Mouse (Mus musculus) stomach, embryonic 16.5 days (tissue): ENCODE data around the gene 1190007I07Rik. TPM values are rescaled to one million over a fixed set of nuclear protein-coding genes. Genes with fewer than 3 reads are reported as not detected.

ENCODE experiments used
- ATAC-seq: fragments of 200-750 bp; cut with Nextera tagmentation; 2 replicates; pipeline ENCODE4 v1.8.0; 2017; ENCODE audit warnings: moderate number of reproducible peaks, moderate TSS enrichment; ENCODE audit not compliant: insufficient read depth, low FRiP score
- H3K27ac ChIP-seq: fragments of 300-500 bp; sonication (generic); 2 replicates; pipeline ENCODE4 v1.5.1; 2014; ENCODE audit warnings: low read length
- H3K27me3 ChIP-seq: fragments of 300-500 bp; sonication (generic); 2 replicates; pipeline ENCODE4 v1.6.1; 2014; ENCODE audit warnings: low read length, control low read depth, mixed read lengths; ENCODE audit not compliant: control insufficient read depth, insufficient read depth
- H3K36me3 ChIP-seq: fragments of 300-500 bp; sonication (generic); 2 replicates; pipeline ENCODE4 v1.6.1; 2014; ENCODE audit warnings: low read length; ENCODE audit not compliant: control insufficient read depth, insufficient read depth
- H3K4me1 ChIP-seq: fragments of 300-500 bp; sonication (generic); 2 replicates; pipeline ENCODE4 v1.6.1; 2014; ENCODE audit warnings: low read length, control low read depth, mixed read lengths; ENCODE audit not compliant: control insufficient read depth, insufficient read depth
- H3K4me2 ChIP-seq: fragments of 300-500 bp; sonication (generic); 2 replicates; pipeline ENCODE4 v1.6.1; 2014; ENCODE audit warnings: low read depth, low read length, mixed read lengths
- H3K4me3 ChIP-seq: fragments of 300-500 bp; sonication (generic); replicated peaks from 2 replicates; pipeline ENCODE4 v1.5.1; 2014; ENCODE audit warnings: mild to moderate bottlenecking, low read length
- H3K9ac ChIP-seq: fragments of 300-500 bp; sonication (generic); 2 replicates; pipeline ENCODE4 v1.6.1; 2014; ENCODE audit warnings: low read length
- H3K9me3 ChIP-seq: fragments of 300-500 bp; sonication (generic); replicated peaks from 2 replicates; pipeline ENCODE4 v1.6.1; 2016; ENCODE audit warnings: low read length, control low read depth; ENCODE audit not compliant: control insufficient read depth
- WGBS: fragments of 180-500 bp; shearing (Covaris S2); extraction: QIAGEN DNeasy Blood & Tissue Kit; methylation state at CpG from one replicate; pipeline ENCODE4 v1.1.7; 2014; 5-methylcytosine and 5-hydroxymethylcytosine counted together
- polyA plus RNA-seq: library from polyadenylated mRNA; unstranded; fragments of >200 nt; fragmentation: Nextera tagmentation; extraction: Ambion mirVana; gene quantifications from 2 replicates; pipeline ENCODE4 v1.2.1, GENCODE M21; 2015

1190007I07Rik gene
- polyA plus RNA-seq, 1 experiment from 2014 or later: 42.1 TPM

DNA sequence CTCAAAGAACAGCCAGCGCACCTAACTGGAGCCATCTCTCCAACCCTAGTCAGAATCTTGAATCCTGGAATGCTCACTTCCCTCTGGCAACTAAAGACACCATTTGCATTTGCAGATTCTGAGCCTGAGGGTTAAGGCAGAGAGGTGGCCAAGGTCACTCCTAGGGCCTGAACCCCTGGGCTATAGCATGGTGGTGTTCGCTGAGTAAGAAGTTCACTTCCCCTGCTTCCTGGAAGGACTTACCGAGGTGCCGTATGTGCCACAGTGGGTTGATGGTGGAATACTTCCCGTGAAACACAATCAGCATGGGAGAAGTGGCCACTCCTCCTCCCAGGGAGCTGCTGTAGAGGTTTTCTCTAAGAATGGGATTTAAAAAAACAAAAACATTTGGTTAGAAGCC is 29.6 kb upstream of the 1190007I07Rik start:
- no peaks in the 10 kb centered on the region for H3K9me3 ChIP-seq
- 67% methylated on average over 5 of the region's 5 CpGs for WGBS
- H3K4me1 ChIP-seq: no peaks in the 10 kb centered on the region
- H3K4me3 ChIP-seq: no peak overlapping the region
- H3K9ac ChIP-seq: no peak overlapping the region
- no peak overlapping the region for H3K4me2 ChIP-seq
- no peak overlapping the region for H3K27ac ChIP-seq
- ATAC-seq: no peak
- H3K27me3 ChIP-seq: no peaks in the 10 kb centered on the region
- H3K36me3 ChIP-seq: peaks cover 11% of the 10 kb centered on the region; the same call in 1 of the 2 replicates

- Histone ChIP-seq H3K27me3 (no peaks in the 10 kb centered on the region), H3K36me3 (peaks cover 11% of the 10 kb centered on the region; the same call in 1 of the 2 replicates), H3K27ac (no peak overlapping the region), H3K4me3 (no peak overlapping the region), H3K9me3 (no peaks in the 10 kb centered on the region), H3K4me2 (no peak overlapping the region), H3K4me1 (no peaks in the 10 kb centered on the region), H3K9ac (no peak overlapping the region)
- WGBS: 84% methylated on average over 5 of the region's 5 CpGs
- ATAC-seq: no peak
Observed at GRCm38 (mm10) chr10:82651221-82651620, 28.2 kb upstream of the 1190007I07Rik start.

- peaks cover 21% of the 10 kb centered on the region for H3K36me3 ChIP-seq
- no peak for ATAC-seq
- H3K9ac ChIP-seq: no peak overlapping the region
- H3K9me3 ChIP-seq: no peaks in the 10 kb centered on the region
- H3K4me2 ChIP-seq: no peak overlapping the region
- H3K4me1 ChIP-seq: no peaks in the 10 kb centered on the region
- 65% methylated on average over 17 of the region's 17 CpGs for WGBS
- H3K4me3 ChIP-seq: no peak overlapping the region
- H3K27ac ChIP-seq: no peak overlapping the region
- no peaks in the 10 kb centered on the region for H3K27me3 ChIP-seq
Observed at GRCm38 (mm10) chr10:82647205-82647811, 24.3 kb upstream of the 1190007I07Rik start.

DNA sequence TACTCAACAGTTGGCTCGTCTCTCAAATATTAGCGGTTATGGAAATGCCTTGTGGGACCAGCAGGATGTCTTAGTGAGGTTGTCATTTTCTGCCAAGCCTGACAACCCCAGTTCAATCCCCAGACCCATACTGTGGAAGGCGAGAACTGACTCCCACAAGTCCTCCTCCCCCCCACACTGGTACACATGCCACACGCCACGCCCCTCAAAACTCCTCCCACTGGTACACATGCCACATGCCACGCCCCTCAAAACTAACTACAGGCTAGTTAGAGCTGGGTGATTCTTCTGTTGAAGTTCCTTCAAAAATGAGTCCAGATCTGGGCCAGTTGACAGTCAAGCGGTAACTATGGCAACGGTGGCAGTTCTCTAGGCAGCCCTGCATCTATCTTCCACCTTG is 23.1 kb upstream of the 1190007I07Rik start:
- Histone ChIP-seq H3K9ac (no peak overlapping the region), H3K9me3 (no peaks in the 10 kb centered on the region), H3K36me3 (peaks cover 18% of the 10 kb centered on the region), H3K27ac (no peak overlapping the region), H3K27me3 (no peaks in the 10 kb centered on the region), H3K4me2 (no peak overlapping the region), H3K4me1 (no peaks in the 10 kb centered on the region), H3K4me3 (no peak overlapping the region)
- ATAC-seq: no peak
- WGBS: 91% methylated on average over 8 of the region's 8 CpGs

- Histone ChIP-seq H3K4me3 (no peak overlapping the region), H3K36me3 (peaks cover 29% of the 10 kb centered on the region), H3K4me2 (no peak overlapping the region), H3K27me3 (no peaks in the 10 kb centered on the region), H3K9ac (no peak overlapping the region), H3K27ac (no peak overlapping the region), H3K4me1 (no peaks in the 10 kb centered on the region), H3K9me3 (no peaks in the 10 kb centered on the region)
- 92% methylated on average over 9 of the region's 9 CpGs for WGBS
- no peak for ATAC-seq
Observed at GRCm38 (mm10) chr10:82641481-82641880, 18.5 kb upstream of the 1190007I07Rik start.

- Histone ChIP-seq H3K4me3 (no peak overlapping the region), H3K27me3 (no peaks in the 10 kb centered on the region), H3K4me2 (no peak overlapping the region), H3K9me3 (no peaks in the 10 kb centered on the region), H3K9ac (no peak overlapping the region), H3K4me1 (no peaks in the 10 kb centered on the region), H3K36me3 (peaks cover 25% of the 10 kb centered on the region), H3K27ac (no peak overlapping the region)
- 90% methylated on average over 8 of the region's 8 CpGs for WGBS
- no peak for ATAC-seq
Observed at GRCm38 (mm10) chr10:82639032-82639698, 16.1 kb upstream of the 1190007I07Rik start.

DNA sequence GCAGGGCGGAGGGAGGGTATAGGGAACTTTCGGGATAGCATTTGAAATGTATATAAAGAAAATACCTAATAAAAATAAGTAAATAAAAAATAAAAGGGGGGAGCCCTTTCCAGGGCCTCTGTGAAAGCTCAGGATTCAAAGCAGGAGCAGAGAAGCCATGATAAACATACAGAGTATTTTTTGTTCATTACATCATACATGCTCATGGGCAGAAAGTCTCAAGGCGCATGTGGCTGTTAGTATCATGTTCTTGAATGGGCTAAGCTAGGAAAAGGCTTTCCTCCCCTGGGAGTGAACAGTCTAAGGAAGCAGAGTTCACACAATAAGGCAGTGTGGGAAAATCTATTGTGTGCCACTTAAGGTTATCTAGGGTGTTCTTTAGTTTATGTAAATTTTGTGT is 13.3 kb upstream of the 1190007I07Rik start:
- H3K9ac ChIP-seq: no peak overlapping the region
- no peak overlapping the region for H3K4me2 ChIP-seq
- no peak overlapping the region for H3K27ac ChIP-seq
- peaks cover 21% of the 10 kb centered on the region for H3K36me3 ChIP-seq
- H3K27me3 ChIP-seq: no peaks in the 10 kb centered on the region
- 94% methylated on average over 3 of the region's 3 CpGs for WGBS
- H3K4me1 ChIP-seq: no peaks in the 10 kb centered on the region; the same call in 1 of the 2 replicates
- no peak overlapping the region for H3K4me3 ChIP-seq
- no peaks in the 10 kb centered on the region for H3K9me3 ChIP-seq
- ATAC-seq: no peak

- Histone ChIP-seq H3K4me3 (no peak overlapping the region), H3K9me3 (no peaks in the 10 kb centered on the region), H3K9ac (no peak overlapping the region), H3K36me3 (peaks cover 13% of the 10 kb centered on the region; the same call in 1 of the 2 replicates), H3K27me3 (no peaks in the 10 kb centered on the region), H3K27ac (no peak overlapping the region; the same call in 1 of the 2 replicates), H3K4me2 (no peak overlapping the region), H3K4me1 (peaks cover 9% of the 10 kb centered on the region)
- ATAC-seq: no peak
- WGBS: 92% methylated on average over 7 of the region's 7 CpGs
Observed at GRCm38 (mm10) chr10:82634348-82634747, 11.3 kb upstream of the 1190007I07Rik start.

DNA sequence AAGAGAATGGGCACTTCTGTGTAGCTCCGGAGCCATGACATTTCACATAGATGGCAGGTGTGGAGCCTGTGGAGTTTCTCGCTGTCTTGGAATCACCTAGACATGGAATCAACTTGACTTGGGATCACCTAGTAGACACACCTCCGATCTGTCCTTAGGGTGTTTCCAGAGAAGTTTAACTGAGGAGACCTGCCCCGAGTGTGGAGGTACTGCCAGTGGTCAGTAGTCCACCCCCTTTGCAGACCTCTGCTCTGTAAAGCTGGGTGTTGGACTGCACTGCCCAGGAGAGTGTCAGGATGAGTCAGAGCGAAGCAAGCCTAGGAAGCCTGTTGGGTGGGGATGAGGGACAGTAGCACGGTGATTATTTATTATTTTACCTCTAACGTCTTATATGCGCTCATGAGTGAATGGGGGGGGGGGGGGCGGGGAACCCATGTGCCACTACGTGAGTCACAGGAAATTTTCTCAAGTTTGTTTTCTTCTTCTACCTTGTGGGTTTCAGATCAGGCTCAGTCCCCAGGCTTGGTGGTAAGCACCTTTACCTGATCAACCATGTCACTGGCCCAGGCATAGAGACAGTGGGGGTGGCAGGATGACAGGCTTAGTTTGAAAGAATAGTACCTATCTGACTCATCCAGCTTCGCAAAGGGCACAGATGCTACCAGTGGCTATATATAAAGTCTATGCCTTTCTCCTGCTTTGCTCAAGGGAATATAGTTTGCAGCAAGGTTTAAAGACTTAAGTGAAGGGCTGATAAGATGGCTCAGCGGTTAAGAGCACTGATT is 9.7 kb upstream of the 1190007I07Rik start:
- Histone ChIP-seq H3K36me3 (peaks cover 7% of the 10 kb centered on the region; the same call in 1 of the 2 replicates), H3K9ac (no peak overlapping the region)
- WGBS: 93% methylated on average over 12 of the region's 12 CpGs

More for the DNA sequence above, 9.7 kb upstream of the 1190007I07Rik start:
- no peak overlapping the region for H3K27ac ChIP-seq
- H3K9me3 ChIP-seq: no peaks in the 10 kb centered on the region
- H3K4me3 ChIP-seq: no peak overlapping the region
- H3K27me3 ChIP-seq: no peaks in the 10 kb centered on the region
- no peak for ATAC-seq
- peaks cover 9% of the 10 kb centered on the region for H3K4me1 ChIP-seq
- H3K4me2 ChIP-seq: no peak overlapping the region
